15 mouse cellular contexts compared by ENCODE assay signal in the genomic region with DNA sequence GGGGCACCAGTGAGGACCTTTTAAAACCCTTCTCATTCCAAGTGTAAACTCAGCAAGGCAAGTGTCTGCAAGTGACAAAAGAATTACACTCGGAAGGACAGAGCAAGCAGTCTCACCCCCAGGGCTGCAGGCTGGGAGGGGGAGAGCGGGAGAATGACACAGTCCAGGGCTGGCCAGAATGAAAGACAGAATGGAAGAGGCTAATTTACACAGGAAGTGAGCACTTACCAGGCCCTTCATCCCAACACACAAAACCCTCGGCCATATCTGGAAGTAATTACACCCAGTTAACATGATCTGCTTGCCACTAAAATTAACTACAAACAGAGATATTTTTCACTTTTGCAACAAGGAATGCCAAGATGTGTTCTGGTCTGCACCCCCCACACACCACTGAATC. TPM values are rescaled to one million over a fixed set of nuclear protein-coding genes. Genes with fewer than 3 reads are reported as not detected.
DNase-seq lines count a peak whose midpoint lies in the region; ATAC-seq lines count a peak whose summit lies in the region.
"Had no signal": no experiment of that assay in that cellular context is flagged by ENCODE, and none has a peak within 500 bp of the region (broad histone marks: within the 10 kb centered on the region; RNA-seq: fewer than 3 reads in every experiment).

No protein-coding gene starts in this region.

- H3K4me3 ChIP-seq in heart, embryonic 12.5 days: no peak overlapping the region
- H3K4me3 ChIP-seq in neural tube, embryonic 15.5 days (replicated peaks): no peak overlapping the region
- H3K4me3 ChIP-seq in embryonic facial prominence, embryonic 15.5 days (replicated peaks): no peak overlapping the region
- H3K4me3 ChIP-seq: midbrain, embryonic 13.5 days; stomach, embryonic 15.5 days had no signal

- WGBS in heart, embryonic 12.5 days: 14% methylated on average over 3 of the region's 3 CpGs
- WGBS in neural tube, embryonic 15.5 days: 25% methylated on average over 3 of the region's 3 CpGs
- WGBS in embryonic facial prominence, embryonic 15.5 days: 14% methylated on average over 3 of the region's 3 CpGs

- intact Hi-C loops in heart, postnatal 36 days (cut with DNase I): no loop called here

- H3K36me3 ChIP-seq in heart, embryonic 12.5 days: no peaks in the 10 kb centered on the region
- H3K36me3 ChIP-seq in neural tube, embryonic 15.5 days: no peaks in the 10 kb centered on the region
- no peaks in the 10 kb centered on the region for H3K36me3 ChIP-seq in embryonic facial prominence, embryonic 15.5 days
- H3K36me3 ChIP-seq: midbrain, embryonic 13.5 days; stomach, embryonic 15.5 days had no signal

- H3K9me3 ChIP-seq in heart, embryonic 12.5 days (replicated peaks): no peaks in the 10 kb centered on the region
- H3K9me3 ChIP-seq in neural tube, embryonic 15.5 days (replicated peaks): no peaks in the 10 kb centered on the region
- no peaks in the 10 kb centered on the region for H3K9me3 ChIP-seq in embryonic facial prominence, embryonic 15.5 days (replicated peaks)
- H3K9me3 ChIP-seq: midbrain, embryonic 13.5 days; stomach, embryonic 15.5 days had no signal

- no peak for DNase-seq in heart, postnatal 36 days
- DNase-seq in neural tube, embryonic 10.5 days (ENCODE audit: extremely low spot score, low spot score): peak; percentile 44
- peak; percentile 58 for DNase-seq in yolk sac, embryonic 10.5 days (ENCODE audit: low spot score)
- DNase-seq in layer of hippocampus, adult 11-12 months (ENCODE audit: low spot score): no peak
- no peak for DNase-seq in heart, adult 8-10 months (ENCODE audit: low spot score)
- DNase-seq: adrenal gland, postnatal 14 days; cerebellum, postnatal 25 days; heart, postnatal 10 days; kidney, postnatal 25 days had no signal

- H3K27me3 ChIP-seq in heart, embryonic 12.5 days (replicated peaks): peaks cover 46% of the 10 kb centered on the region
- H3K27me3 ChIP-seq in neural tube, embryonic 15.5 days (replicated peaks): no peaks in the 10 kb centered on the region
- H3K27me3 ChIP-seq in embryonic facial prominence, embryonic 15.5 days: peaks cover 17% of the 10 kb centered on the region
- H3K27me3 ChIP-seq: stomach, embryonic 15.5 days had no signal

- H3K9ac ChIP-seq in heart, embryonic 12.5 days: no peak overlapping the region
- H3K9ac ChIP-seq in neural tube, embryonic 15.5 days (replicated peaks): no peak overlapping the region
- H3K9ac ChIP-seq in embryonic facial prominence, embryonic 15.5 days: no peak overlapping the region
- H3K9ac ChIP-seq: midbrain, embryonic 13.5 days; stomach, embryonic 15.5 days had no signal

- H3K27ac ChIP-seq in heart, embryonic 12.5 days (ENCODE audit: poor library complexity, severe bottlenecking): no peak overlapping the region
- no peak overlapping the region for H3K27ac ChIP-seq in neural tube, embryonic 15.5 days (replicated peaks)
- no peak overlapping the region for H3K27ac ChIP-seq in embryonic facial prominence, embryonic 15.5 days (replicated peaks)
- H3K27ac ChIP-seq: midbrain, embryonic 13.5 days; stomach, embryonic 15.5 days had no signal

- peaks cover 49% of the 10 kb centered on the region for H3K4me1 ChIP-seq in heart, embryonic 12.5 days (replicated peaks)
- H3K4me1 ChIP-seq in neural tube, embryonic 15.5 days: peaks cover 13% of the 10 kb centered on the region
- H3K4me1 ChIP-seq in embryonic facial prominence, embryonic 15.5 days: peaks cover 39% of the 10 kb centered on the region

- 0 out of 2 replicates have a peak, but pooled peaks have one; percentile 46 for ATAC-seq in heart, embryonic 12.5 days (ENCODE audit: insufficient number of reproducible peaks, low FRiP score)
- no peak for ATAC-seq in neural tube, embryonic 15.5 days (ENCODE audit: low FRiP score)
- ATAC-seq in embryonic facial prominence, embryonic 15.5 days (ENCODE audit: insufficient number of reproducible peaks, low FRiP score, low TSS enrichment, low read depth): peak; percentile 59; the same call in 1 of the 2 replicates
- ATAC-seq: lung, postnatal 0 days; midbrain, embryonic 13.5 days had no signal

- H3K4me2 ChIP-seq in heart, embryonic 12.5 days: 0 out of 2 replicates have a peak overlapping the region, but pooled peaks have one; percentile 5
- H3K4me2 ChIP-seq in neural tube, embryonic 15.5 days: no peak overlapping the region
- H3K4me2 ChIP-seq in embryonic facial prominence, embryonic 15.5 days (replicated peaks): no peak overlapping the region
- H3K4me2 ChIP-seq: midbrain, embryonic 13.5 days; stomach, embryonic 15.5 days had no signal

RNA-seq across cellular contexts. Expression of gene Zbtb16, which starts 15.2 kb away (rescaled TPM):
- polyA plus RNA-seq in heart, embryonic 12.5 days (2016; fragmentation: Nextera tagmentation; extraction: Ambion mirVana): 0.85 and 1.00 TPM in 2 replicates
- 100 to 1,000 TPM; 118 to 222 TPM for total RNA-seq in heart, postnatal 36 days (2021)
- polyA plus RNA-seq in neural tube, embryonic 15.5 days (2015; fragmentation: Nextera tagmentation; extraction: Ambion mirVana): 9.7 and 10.8 TPM in 2 replicates
- polyA plus RNA-seq in embryonic facial prominence, embryonic 15.5 days (2015; fragmentation: Nextera tagmentation; extraction: Ambion mirVana): 9.1 and 10.0 TPM in 2 replicates
- total RNA-seq in heart, adult 8-10 months (2022): 100 to 1,000 TPM; 105 to 204 (median 152) TPM

Comparison
In these comparisons a context has a peak if more than half of its experiments do, and no peak if none do; other contexts are left out.
1. DNase-seq: peak in neural tube, embryonic 10.5 days (single experiment) and yolk sac, embryonic 10.5 days (single experiment); none in heart, postnatal 36 days (0 of 2), layer of hippocampus, adult 11-12 months (single experiment) and heart, adult 8-10 months (single experiment).